Mouse (Mus musculus) embryonic facial prominence, embryonic 13.5 days (tissue): ENCODE data around the gene Ankrd45. TPM values are rescaled to one million over a fixed set of nuclear protein-coding genes. Genes with fewer than 3 reads are reported as not detected.

Experiments
- ATAC-seq: fragments of 200-750 bp; cut with Nextera tagmentation; 2 replicates; pipeline ENCODE4 v1.8.0; 2017; ENCODE audit warnings: low read depth; ENCODE audit not compliant: insufficient number of reproducible peaks, insufficient read depth, low FRiP score, low TSS enrichment
- H3K27ac ChIP-seq: fragments of 300-500 bp; sonication (generic); 2 replicates; pipeline ENCODE4 v1.5.1; 2015; ENCODE audit warnings: moderate library complexity, mild to moderate bottlenecking, inconsistent platforms
- H3K27me3 ChIP-seq: fragments of 300-500 bp; sonication (generic); 2 replicates; pipeline ENCODE4 v1.6.1; 2015; ENCODE audit warnings: mild to moderate bottlenecking, inconsistent platforms
- H3K36me3 ChIP-seq: fragments of 300-500 bp; sonication (generic); 2 replicates; pipeline ENCODE4 v1.6.1; 2015; ENCODE audit warnings: mild to moderate bottlenecking, inconsistent platforms
- H3K4me1 ChIP-seq: fragments of 300-500 bp; sonication (generic); 2 replicates; pipeline ENCODE4 v1.6.1; 2015; ENCODE audit warnings: inconsistent platforms
- H3K4me2 ChIP-seq: fragments of 300-500 bp; sonication (generic); 2 replicates; pipeline ENCODE4 v1.6.1; 2015; ENCODE audit warnings: moderate library complexity, mild to moderate bottlenecking, inconsistent platforms
- H3K4me3 ChIP-seq: fragments of 300-500 bp; sonication (generic); 2 replicates; pipeline ENCODE4 v1.5.1; 2015; ENCODE audit warnings: mild to moderate bottlenecking, inconsistent platforms
- H3K9ac ChIP-seq: fragments of 300-500 bp; sonication (generic); 2 replicates; pipeline ENCODE4 v1.6.1; 2015; ENCODE audit warnings: mild to moderate bottlenecking, inconsistent platforms
- H3K9me3 ChIP-seq: fragments of 300-500 bp; sonication (generic); 2 replicates; pipeline ENCODE4 v1.6.1; 2016; ENCODE audit warnings: inconsistent platforms
- WGBS: fragments of 180-500 bp; shearing (Covaris S2); methylation state at CpG from one replicate; pipeline ENCODE4 v1.1.7; 2015; ENCODE audit warnings: mixed read lengths; 5-methylcytosine and 5-hydroxymethylcytosine counted together
- polyA plus RNA-seq: library from polyadenylated mRNA; unstranded; fragments of >200 nt; fragmentation: Nextera tagmentation; extraction: Ambion mirVana; gene quantifications from 2 replicates; pipeline ENCODE4 v1.2.1, GENCODE M21; 2015

Ankrd45 gene
- 4.6 and 5.0 TPM in 2 replicates for polyA plus RNA-seq

- Histone ChIP-seq H3K4me2 (peak within 1 kb of the TSS; percentile 74), H3K36me3 (no peaks in the 10 kb centered on the region), H3K4me1 (no peaks in the 10 kb centered on the region), H3K9me3 (no peaks in the 10 kb centered on the region), H3K4me3 (peak within 1 kb of the TSS; percentile 48), H3K27ac (no peak within 1 kb of the TSS), H3K27me3 (no peaks in the 10 kb centered on the region), H3K9ac (peak within 1 kb of the TSS; percentile 74)
- WGBS = 4% methylated on average over 33 of the region's 33 CpGs
- ATAC-seq = peak; percentile 82; the same call in 1 of the 2 replicates
These were observed at the start of gene Ankrd45 for GRCm38 (mm10) chr1:161142531-161143159. TSS of gene Ankrd45 (plus strand) at chr1:161142691.

GRCm38 (mm10) chr1:161099721-161100405 lies 42.6 kb upstream of the Ankrd45 start:
- Histone ChIP-seq H3K4me1 (no peaks in the 10 kb centered on the region), H3K4me3 (no peak overlapping the region), H3K36me3 (peaks cover 57% of the 10 kb centered on the region), H3K9me3 (no peaks in the 10 kb centered on the region), H3K4me2 (no peak overlapping the region), H3K27ac (no peak overlapping the region), H3K27me3 (no peaks in the 10 kb centered on the region), H3K9ac (no peak overlapping the region)
- WGBS = 93% methylated on average over 4 of the region's 4 CpGs
- ATAC-seq = no peak

GRCm38 (mm10) chr1:161103842-161104241 lies 38.6 kb upstream of the Ankrd45 start:
- H3K9me3 ChIP-seq = no peaks in the 10 kb centered on the region
- H3K9ac ChIP-seq = no peak overlapping the region
- H3K4me1 ChIP-seq = no peaks in the 10 kb centered on the region
- H3K36me3 ChIP-seq = peaks cover 40% of the 10 kb centered on the region
- ATAC-seq = no peak
- no peaks in the 10 kb centered on the region for H3K27me3 ChIP-seq
- H3K4me2 ChIP-seq = no peak overlapping the region
- H3K4me3 ChIP-seq = no peak overlapping the region
- no peak overlapping the region for H3K27ac ChIP-seq
- 64% methylated on average over 1 of the region's 1 CpGs for WGBS

- Histone ChIP-seq H3K4me1 (no peaks in the 10 kb centered on the region), H3K9ac (no peak overlapping the region), H3K27me3 (no peaks in the 10 kb centered on the region), H3K27ac (no peak overlapping the region), H3K36me3 (peaks cover 17% of the 10 kb centered on the region), H3K4me2 (no peak overlapping the region), H3K4me3 (no peak overlapping the region), H3K9me3 (no peaks in the 10 kb centered on the region)
- no peak for ATAC-seq
- WGBS = 91% methylated on average over 8 of the region's 8 CpGs
These were observed 33.3 kb upstream of the Ankrd45 start for GRCm38 (mm10) chr1:161109216-161109615.

DNA sequence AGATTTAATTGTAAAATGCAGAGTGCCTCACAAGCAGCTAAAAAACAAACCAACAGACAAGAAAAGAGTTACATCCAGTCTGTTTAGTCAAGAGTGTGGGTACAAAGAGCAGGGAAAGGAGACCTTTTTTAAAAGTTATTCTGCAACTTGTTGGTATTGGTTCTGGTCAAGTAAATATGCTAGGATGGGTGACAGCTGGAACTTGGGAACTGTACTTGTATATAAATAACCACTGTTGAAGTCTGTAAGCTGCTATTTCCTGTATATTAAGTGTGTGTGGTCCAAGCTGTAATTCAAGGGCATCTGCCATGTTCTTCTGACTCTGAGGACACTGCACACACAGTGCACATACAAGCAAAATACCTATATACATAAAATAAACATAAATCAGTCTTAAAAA lies 27.9 kb upstream of the Ankrd45 start:
- Histone ChIP-seq H3K36me3 (peaks cover under 1% of the 10 kb centered on the region; the same call in 1 of the 2 replicates), H3K4me1 (no peaks in the 10 kb centered on the region), H3K9me3 (no peaks in the 10 kb centered on the region), H3K4me3 (no peak overlapping the region), H3K27ac (no peak overlapping the region), H3K4me2 (no peak overlapping the region), H3K9ac (no peak overlapping the region), H3K27me3 (no peaks in the 10 kb centered on the region)
- no peak for ATAC-seq

DNA sequence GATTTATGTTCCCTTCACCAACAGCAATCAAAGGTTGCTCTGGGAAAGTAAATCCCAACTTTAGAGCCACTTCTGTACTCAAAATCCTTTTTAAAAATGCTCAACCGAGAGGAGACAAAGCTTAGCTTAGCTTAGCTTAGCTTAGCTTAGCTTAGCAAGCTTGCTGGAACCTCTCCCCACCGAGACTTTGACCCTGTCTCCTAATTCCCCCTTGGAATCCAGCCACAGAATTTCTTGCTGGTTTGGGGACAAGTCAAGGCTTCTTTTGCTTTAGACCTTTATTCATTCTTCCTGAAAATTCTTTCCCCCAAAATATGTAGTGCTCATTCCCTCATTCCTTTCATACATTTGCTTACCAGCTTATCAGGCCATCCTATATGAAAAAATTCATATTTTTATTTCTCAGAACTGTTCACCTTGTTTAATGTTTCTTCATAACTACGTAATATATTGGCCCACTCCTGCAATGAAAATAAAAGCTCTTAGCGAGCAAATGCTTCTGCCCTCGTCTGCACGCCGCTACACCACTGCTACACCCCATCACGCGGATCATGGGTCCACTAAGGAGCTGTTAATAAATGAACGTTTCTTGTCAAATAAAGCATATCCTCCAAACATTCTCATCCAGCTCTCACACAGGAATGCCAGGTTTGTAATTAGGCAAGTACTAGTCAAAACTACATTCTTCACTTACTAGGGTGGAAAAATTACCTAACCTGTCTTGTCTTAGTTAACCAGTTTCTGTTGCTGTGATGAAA lies 19.7 kb upstream of the Ankrd45 start:
- no peak for ATAC-seq
- H3K27me3 ChIP-seq = no peaks in the 10 kb centered on the region
- H3K4me2 ChIP-seq = no peak overlapping the region
- no peak overlapping the region for H3K4me3 ChIP-seq
- no peaks in the 10 kb centered on the region for H3K4me1 ChIP-seq
- no peaks in the 10 kb centered on the region for H3K9me3 ChIP-seq
- H3K36me3 ChIP-seq = peaks cover 11% of the 10 kb centered on the region; the same call in 1 of the 2 replicates
- H3K9ac ChIP-seq = no peak overlapping the region
- WGBS = 90% methylated on average over 10 of the region's 10 CpGs
- no peak overlapping the region for H3K27ac ChIP-seq

DNA sequence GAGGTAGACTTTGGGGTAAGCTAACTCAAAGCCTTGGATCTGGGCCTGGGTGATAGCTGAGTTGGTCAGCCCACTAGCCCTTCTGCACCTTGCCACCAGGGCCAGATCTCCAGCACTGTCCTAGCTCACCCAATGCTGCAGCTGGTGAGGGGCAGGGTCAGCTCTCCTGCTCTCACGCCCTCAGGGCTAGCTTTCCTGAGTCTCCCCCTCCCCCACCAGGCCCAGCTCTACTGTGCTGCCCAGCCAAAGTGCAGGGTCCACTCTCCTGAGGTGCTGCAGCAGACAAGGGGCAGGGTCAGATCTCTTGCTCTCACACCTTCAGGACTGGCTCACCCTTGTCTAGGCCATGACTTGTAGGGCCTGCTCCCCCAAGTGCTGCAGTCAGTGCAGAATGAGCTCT lies 16.0 kb upstream of the Ankrd45 start:
- no peak overlapping the region for H3K27ac ChIP-seq
- no peaks in the 10 kb centered on the region for H3K9me3 ChIP-seq
- H3K36me3 ChIP-seq = peaks cover 7% of the 10 kb centered on the region; the same call in 1 of the 2 replicates
- no peak overlapping the region for H3K4me2 ChIP-seq
- H3K4me1 ChIP-seq = peaks cover 8% of the 10 kb centered on the region
- no peaks in the 10 kb centered on the region for H3K27me3 ChIP-seq
- WGBS = 89% methylated on average over 1 of the region's 1 CpGs
- 0 out of 2 replicates have a peak, but pooled peaks have one; percentile 32 for ATAC-seq
- no peak overlapping the region for H3K9ac ChIP-seq
- no peak overlapping the region for H3K4me3 ChIP-seq

DNA sequence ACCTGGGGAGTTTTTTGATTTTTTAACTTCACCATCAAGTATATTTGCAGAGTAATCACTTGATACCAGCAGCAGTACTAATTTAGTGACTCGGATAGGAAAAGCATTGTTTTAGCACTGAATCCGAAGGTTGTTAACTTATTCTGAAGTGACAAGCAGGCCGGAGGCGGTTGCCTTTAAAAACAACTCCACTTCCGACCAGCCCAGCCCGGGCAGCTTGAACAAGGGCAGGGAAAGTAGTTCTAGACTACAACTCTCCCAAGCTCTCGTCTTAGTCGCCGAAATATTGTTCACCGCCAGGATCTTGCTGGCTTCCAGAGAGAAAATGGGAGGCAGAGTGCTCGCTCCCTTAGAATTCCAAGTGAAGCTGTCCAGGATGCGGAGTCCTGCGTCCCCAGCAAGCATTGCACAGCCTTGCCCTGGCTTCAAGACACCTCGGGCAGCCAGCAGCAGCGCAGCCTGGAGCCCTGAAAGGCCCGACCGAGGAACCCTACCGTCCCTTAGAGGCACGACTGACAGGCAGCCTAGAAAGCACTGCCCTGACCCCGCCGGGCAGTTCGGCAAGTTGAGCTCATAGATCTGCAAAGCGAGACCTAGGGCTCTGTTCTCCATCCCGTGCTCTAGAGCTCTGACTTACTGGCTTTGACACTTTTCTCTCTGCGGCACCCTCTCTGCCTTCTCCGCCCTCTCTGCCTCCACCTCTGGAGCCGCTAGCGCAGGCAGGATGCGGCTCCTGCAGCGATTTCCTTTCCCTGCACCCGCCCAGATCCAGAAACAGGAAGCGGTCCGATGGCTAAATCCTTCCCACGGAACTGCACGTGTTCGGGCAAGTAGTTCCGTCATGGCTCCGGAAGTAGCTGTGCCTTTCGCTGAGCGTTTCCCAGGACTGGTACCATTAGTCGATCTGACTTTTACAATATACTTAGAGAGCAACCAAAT lies 11.5 kb upstream of the Ankrd45 start, which contains the start of gene Klhl20:
Gene Klhl20 (minus strand): TSS at position 786 of the 939 bp plus-strand sequence.
- peak within 1 kb of the TSS; percentile 81 for H3K4me2 ChIP-seq
- 2% methylated on average over 41 of the region's 41 CpGs for WGBS
- ATAC-seq = peak; percentile 72
- H3K9ac ChIP-seq = peak within 1 kb of the TSS; percentile 96
- H3K4me3 ChIP-seq = peak within 1 kb of the TSS; percentile 94
- peaks cover 8% of the 10 kb centered on the region for H3K4me1 ChIP-seq
- H3K27me3 ChIP-seq = no peaks in the 10 kb centered on the region
- H3K36me3 ChIP-seq = peaks cover 7% of the 10 kb centered on the region; the same call in 1 of the 2 replicates
- peak within 1 kb of the TSS; percentile 90 for H3K27ac ChIP-seq
- no peaks in the 10 kb centered on the region for H3K9me3 ChIP-seq

GRCm38 (mm10) chr1:161139496-161139895 lies 3.0 kb upstream of the Ankrd45 start:
- Histone ChIP-seq H3K4me1 (no peaks in the 10 kb centered on the region), H3K36me3 (no peaks in the 10 kb centered on the region), H3K27ac (no peak overlapping the region), H3K9me3 (no peaks in the 10 kb centered on the region), H3K9ac (no peak overlapping the region), H3K4me2 (no peak overlapping the region), H3K27me3 (no peaks in the 10 kb centered on the region), H3K4me3 (no peak overlapping the region)
- ATAC-seq = no peak
- WGBS = 88% methylated on average over 2 of the region's 2 CpGs

GRCm38 (mm10) chr1:161140026-161140762 lies 2.3 kb upstream of the Ankrd45 start:
- WGBS = 77% methylated on average over 9 of the region's 9 CpGs
- Histone ChIP-seq H3K4me1 (no peaks in the 10 kb centered on the region), H3K27ac (no peak overlapping the region), H3K9me3 (no peaks in the 10 kb centered on the region), H3K4me3 (no peak overlapping the region), H3K36me3 (no peaks in the 10 kb centered on the region), H3K27me3 (no peaks in the 10 kb centered on the region), H3K9ac (no peak overlapping the region), H3K4me2 (no peak overlapping the region)
- ATAC-seq = no peak
